Mouse (Mus musculus) cerebellum, adult 9-10 months (tissue): ENCODE measurements around the gene Krtap1-3.

Experiments
- DNase-seq: peaks from one replicate; pipeline ENCODE4 v3.0.0; 2022

Gene Krtap1-3

GRCm38 (mm10) chr11:99557976-99558745 is 33.0 kb downstream of the Krtap1-3 start:
- no peak for DNase-seq

GRCm38 (mm10) chr11:99556753-99557152 is 34.4 kb downstream of the Krtap1-3 start, which contains the start of gene Krtap3-2:
Gene Krtap3-2 (minus strand): TSS chr11:99556853.
- DNase-seq, result no peak

- no peak for DNase-seq
Measured at GRCm38 (mm10) chr11:99556195-99556594, 34.9 kb downstream of the Krtap1-3 start.

- no peak for DNase-seq
Measured at GRCm38 (mm10) chr11:99550765-99551164, 40.4 kb downstream of the Krtap1-3 start, which contains the start of gene Krtap3-3. Gene Krtap3-3 (minus strand): TSS chr11:99550865.

GRCm38 (mm10) chr11:99547892-99548291 is 43.2 kb downstream of the Krtap1-3 start:
- no peak for DNase-seq
